Mouse (Mus musculus) adipocyte (in vitro differentiated cells): ENCODE measurements around the gene Ctbp2.
A peak's percentile ranks its signal among the peaks of the same experiment; 100 is the strongest.

Source experiments
- DNase-seq: peaks from one replicate; pipeline ENCODE4 v3.0.0-alpha.2; 2016; ENCODE audit warnings: low spot score

Gene Ctbp2

DNA sequence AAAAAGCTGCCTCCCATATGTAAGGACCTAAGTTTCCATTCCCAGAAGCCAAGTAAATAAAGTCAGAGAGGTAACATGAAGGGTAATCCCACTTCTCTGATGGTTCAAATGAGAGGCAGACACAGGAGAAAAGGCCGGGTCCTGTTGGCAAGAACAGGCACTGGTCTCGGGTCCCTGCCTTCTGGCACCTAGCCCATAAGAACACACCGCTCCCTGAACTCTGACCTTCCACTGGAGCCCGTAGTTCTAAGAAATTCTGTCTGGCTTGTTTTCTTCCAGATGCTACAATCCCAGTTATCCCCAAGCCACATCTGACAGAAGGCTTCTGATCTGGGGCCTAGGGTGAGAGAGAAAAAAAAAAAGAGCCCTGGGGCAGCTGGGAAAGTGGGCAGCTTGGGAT, 35.7 kb downstream of the Ctbp2 start:
- no peak for DNase-seq

DNA sequence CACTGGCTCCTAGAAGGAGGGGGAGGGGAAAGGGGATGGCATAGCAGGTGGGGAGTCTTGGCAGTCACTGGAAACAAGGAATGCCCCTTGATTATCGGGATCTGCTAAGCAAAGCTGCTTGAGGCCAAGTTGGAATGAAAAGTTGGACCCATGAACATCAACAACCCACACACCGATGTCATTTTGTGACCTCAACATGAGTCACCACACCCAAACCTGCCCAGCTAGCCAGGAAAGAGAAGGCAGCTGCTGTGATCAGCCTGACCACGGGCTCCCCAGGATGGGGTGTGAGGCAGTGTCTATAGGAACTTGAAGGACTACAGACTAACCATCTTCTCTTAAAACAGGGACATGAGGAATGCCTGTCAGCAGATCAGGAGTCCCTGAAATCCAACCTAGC, 38.7 kb downstream of the Ctbp2 start:
- no peak for DNase-seq

DNA sequence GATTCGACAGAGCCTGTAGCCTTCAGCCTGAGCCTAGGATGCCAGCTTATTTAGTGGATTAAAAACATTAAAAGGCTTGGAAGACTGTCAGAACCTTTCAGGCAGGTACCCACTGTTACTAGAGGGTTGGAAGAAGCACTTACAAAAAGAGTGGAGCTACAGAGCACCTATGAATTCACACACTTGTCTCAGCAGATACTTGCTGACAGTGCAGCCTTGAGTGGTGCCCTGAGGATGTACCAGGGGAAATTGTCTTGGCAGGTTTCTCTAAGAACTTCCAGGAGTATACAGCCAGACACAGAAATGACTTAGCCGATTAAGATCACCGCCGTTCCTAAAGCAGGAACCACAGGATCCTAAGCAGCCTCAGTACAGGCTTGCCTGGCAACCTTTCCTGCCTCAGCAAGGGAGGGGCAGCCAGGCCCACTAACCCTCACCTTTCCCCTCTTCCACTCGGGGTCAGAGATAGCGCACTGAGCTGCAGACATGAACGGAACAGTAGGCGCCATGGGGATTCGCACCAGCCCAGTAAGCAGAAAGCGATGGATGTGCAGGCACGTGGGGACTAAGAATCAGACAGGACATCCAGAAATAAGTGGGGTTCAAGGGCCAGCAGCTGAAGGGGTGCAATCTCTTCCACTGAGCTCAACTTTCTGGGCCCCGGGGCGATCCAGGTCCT, 40.1 kb downstream of the Ctbp2 start:
- DNase-seq: no peak

DNA sequence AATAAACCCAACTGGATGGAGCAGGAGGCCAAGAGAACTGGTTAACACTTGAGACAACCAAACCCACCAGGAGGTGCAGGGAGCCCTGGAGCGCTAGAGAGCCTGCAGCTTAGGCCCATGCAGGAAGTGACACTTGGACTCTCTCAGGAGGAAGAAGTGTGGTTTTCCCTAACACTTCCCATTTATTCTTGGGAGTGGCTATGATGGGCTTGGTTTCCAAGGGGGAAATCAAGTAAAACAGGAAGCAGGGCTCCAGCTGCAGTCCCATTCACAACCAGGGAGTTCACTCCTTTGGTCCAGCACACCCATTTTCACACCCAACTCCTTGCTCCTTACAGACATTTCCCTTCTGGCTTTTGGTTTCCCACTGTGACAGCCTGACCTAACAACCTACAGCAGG, 45.2 kb downstream of the Ctbp2 start:
- no peak for DNase-seq

DNA sequence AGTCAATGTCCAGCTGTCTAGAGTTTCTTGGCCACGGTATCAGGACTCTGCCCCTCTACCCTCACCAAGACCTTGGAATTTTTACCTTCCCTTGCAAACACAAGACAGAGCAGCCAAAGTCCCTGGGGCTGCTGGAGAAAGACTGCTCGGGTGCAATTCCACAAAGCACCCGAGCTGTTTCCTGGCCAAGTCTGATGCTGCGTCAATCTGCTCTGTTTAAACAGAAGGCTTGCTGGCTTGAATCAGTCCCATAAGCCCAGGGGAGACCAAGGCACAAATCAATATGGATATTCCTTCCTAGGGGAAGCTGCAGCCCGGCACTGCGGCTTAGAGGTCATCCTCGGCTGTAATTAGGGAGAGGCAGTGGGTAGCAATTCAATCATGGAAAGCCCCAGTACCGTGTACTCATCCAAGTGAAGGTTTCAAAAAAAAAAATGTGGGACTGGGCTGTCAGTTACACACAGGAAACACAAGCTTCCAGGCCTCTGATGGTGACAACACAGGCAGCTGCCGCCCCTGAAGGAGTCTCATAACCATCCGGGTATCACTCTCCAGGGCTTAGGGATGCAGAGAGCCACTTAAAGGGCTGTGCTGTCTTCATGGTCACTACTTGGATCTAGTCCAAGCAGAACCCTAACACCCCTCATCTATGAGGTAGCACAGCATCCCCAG, 49.6 kb downstream of the Ctbp2 start:
- no peak for DNase-seq

DNA sequence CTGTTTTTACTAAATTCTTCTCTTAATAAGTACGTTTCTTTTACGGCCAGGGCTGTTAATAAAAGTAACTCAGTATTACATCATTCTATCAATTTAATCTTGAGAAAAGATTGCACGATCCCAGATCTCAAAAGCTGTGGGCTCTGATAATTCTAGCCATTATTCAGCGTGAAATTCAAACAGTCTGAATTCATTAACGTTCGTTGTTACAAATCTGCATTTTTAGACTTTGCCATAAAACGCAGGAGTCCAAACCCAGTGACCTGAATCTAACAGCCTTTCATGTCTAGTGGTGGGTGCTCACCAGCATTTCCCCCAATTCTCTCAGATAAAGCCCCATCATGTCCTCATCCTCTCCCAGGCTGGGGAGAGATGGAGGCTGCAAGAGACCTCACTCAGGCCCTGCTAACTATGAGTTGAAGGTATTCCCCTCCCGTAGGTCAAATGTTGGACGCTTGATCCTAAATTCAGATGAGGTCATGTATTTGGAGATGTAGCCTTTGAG, 51.0 kb downstream of the Ctbp2 start:
- DNase-seq: no peak

DNA sequence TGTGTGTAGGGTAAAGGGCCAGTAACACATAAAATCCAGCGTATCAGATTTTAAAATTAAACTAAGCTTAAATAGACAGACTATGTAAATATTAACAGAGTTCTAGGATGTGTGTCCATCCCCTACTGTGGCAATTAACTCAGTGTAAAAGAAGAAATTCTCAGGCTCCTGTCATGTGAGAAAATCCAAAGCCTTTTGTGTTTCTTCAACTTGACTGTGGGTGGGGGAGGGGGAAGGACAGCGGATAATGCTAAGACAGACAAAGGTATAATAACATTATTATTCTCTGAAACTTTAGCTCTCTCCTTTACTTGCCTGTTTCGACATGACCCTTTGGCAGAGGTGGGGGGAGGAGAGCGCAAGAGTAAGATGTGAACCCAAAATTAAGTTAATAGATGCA, 51.6 kb downstream of the Ctbp2 start:
- DNase-seq: no peak

DNA sequence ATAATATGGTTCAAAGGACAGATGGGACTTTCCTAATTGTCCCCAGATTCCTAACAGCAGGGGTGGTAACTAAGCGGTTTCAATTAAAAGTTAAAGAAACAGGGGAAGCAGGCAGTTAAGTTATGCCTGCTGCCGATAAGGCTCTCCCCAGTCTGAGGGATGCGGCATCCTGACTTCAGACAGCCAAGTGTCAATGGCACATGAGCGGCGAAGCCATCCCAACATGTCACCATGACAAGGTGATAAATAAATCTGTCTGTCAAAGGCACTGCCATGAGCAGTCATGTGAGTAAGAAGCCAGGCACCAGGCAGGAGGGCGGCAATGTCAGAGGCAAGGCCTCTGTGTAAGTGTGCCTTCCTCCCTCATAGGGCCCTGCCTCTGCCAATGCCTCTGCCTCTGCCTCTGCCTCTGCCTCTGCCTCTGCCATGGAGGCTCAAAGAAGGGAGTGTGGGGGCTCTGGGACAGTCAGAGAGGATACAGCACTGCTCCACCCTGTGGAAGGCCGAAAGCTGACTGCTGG, 56.8 kb downstream of the Ctbp2 start:
- no peak for DNase-seq

DNA sequence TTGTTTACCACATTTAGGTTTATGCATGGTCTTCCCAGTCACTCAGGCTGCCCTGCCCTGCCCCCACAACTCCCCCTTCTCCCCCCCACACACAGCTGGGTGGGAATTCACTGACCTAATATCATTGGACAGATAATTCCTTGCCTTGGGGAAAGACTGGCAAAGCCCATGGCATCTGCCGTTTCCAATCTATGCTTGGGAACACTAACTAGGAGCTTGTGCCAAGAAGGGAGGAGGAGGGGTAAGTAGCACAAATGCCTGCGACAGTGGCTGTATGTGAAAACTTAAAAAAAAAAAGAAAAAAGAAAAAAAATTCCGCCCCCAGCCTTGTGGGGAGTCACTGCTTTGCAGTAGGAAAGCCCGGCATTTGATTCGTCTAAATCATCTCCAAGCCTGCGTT, 57.4 kb downstream of the Ctbp2 start:
- peak; percentile 60 for DNase-seq

DNA sequence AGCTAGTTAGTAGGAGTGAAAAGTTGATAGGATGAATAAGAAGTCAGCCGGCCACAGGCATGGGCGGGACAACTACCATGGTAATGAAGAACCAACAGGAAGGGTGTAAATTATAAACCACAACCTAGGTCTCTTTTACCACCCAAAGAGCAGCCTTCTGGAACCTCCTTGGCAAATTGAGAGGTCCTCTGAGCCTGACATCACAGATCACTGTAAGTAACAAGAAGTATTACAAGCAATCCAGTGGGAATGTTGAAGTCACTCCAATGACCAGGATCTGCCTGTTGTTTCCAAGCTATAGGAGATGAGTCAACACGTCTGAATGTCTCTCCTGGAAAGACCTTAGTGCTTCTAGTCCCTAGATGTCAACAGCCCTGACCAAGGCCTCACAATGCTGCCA, 62.1 kb downstream of the Ctbp2 start:
- no peak for DNase-seq

DNA sequence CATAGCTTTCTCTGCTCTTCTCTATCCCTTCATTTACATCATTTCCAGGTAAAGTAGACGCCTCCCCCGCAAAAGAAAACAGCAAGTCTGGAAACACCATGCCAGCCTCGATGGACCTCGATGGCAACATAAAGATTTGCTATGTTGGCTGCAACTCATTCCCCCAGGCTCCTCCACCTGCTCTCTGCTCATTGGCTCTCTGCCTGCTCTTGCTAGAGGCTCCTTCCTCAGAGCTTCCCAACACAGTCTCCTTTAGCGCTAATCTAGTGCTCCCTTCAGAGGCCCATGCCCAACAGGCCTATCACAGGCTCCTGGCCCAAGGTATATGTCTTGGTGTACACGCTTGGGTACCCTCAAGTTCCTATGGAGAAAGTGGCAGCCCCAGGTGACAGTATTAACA, 64.0 kb downstream of the Ctbp2 start:
- DNase-seq: no peak

DNA sequence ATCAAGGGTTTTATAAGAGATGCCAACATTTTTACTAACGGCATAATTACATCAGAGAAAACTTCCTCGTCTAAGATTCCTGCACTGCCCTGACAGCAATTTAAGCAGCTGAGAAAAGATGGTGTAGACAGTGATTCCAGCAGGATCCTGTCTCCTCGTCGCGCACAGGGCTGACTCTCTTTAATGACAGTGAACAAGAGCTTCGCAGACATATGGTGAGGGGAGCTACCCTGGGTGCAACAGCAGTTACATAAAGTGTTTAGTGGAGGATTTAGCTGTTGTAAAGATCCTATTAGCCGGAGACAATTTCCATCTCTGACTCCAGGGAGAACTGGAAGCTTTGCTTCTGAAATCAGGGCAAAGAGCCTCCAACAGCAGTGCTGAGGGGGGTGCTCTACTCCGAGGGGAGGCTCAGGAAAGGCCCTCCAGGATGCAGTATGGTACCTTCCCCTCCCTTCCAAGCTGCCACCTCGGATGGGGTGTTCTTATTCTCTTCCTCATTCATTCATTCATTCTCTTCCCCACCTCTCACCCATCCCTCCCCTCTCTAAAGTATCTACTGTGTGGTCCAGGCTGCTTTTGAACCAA, 64.5 kb downstream of the Ctbp2 start:
- no peak for DNase-seq

DNA sequence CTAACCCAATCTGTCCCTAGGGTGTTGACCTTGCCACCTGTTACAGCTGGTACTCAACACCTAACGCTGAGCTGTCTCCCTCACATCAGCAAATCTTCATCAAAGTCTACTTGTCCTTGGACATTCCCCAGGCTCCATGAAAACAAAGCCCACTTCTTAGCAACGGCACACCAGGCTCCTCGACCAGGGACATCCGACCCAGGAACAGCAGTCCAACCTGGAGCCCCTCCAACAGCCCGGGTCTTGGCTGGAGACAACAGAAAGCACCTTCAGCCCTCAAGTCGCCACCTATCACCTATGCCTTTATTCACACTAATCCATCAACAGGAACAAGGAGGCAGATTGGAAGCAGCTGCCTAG, 65.0 kb downstream of the Ctbp2 start:
- no peak for DNase-seq

DNA sequence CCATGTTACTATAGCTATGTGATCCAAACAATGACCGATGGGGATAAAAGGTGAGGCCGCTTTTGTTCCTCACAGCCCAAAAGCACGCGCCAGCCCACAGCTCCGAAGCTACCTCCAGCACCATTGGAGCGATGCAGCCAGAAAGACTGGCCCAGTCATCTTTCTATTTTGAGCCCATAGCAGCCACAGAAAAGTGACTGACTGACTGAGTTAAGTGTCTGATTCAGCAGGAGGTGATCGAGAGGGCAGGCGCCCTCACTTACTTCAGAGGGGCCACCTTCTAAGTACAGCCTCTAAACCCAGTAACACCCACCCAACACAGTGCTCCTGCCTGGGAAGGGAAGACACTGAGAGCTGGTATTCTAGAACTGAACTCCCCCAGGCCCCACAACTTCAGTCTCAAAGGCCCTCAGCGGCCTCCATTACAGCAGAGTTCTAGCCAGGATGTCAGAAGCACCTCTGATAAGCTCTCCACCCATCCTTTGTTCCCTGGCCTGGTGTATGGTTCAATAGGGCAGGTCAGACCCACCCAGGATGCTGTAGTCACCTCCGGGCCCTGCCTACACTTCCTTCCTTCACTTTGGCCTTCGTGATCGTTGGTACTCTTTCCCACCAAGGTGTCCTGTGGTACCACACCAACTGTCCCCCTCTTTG, 65.5 kb downstream of the Ctbp2 start:
- no peak for DNase-seq

DNA sequence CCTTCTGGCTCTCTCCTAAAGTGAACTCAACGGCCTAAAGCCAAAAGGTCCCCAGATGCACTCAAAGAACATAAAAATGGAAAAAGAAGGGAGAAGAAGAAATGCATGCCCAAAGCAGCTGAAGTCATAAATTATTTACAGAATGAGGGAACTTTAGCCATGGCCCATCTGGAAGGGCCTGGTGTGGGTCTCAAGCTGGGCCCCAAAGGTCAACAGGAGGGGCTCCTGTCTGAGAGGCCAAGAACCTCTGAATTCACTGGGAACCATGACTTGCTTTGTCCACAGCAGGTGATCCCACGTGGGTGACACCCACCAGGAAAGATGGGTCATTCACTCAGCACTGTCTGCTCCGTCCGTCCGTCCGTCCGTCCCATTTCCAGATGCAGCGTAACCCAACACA, 67.2 kb downstream of the Ctbp2 start:
- DNase-seq: no peak

DNA sequence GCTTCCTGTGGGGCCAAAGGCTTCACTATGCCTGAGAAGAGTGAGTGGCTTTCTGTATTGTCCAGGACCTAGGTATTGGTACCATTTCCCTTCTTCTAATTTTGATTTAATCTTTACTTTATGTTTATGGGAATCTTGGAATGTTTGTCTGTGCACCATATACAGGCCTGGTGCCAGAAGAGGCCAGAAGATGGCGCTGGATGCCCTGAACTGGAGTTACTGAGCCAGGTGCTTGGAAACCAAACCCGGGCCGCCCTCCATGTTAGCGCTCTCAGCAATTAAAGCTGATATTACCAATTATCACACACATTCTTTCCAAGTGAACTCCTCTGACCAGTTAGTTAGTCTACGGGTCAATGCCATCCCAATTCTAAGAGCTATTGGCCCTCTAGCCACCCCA, 69.7 kb downstream of the Ctbp2 start:
- no peak for DNase-seq

DNA sequence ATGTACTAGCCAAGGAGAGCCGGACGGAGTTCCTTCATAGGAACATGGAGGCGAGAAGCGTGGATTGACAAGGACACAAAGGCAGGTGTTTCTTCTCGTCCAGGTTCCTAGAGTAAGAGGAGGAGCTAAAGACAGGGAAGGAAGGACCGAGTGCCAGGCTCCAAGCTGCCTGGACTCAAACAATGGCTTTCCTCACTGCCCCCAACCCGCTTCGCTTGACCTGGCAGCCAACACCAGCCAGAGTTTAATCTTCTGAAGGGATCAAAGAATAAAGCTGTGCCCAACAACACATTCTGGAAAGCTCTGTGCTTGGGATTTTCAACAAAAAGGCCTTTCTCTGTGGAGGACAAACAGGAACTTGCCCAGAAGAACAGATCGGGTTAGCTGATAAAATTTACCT, 70.4 kb downstream of the Ctbp2 start:
- no peak for DNase-seq

DNA sequence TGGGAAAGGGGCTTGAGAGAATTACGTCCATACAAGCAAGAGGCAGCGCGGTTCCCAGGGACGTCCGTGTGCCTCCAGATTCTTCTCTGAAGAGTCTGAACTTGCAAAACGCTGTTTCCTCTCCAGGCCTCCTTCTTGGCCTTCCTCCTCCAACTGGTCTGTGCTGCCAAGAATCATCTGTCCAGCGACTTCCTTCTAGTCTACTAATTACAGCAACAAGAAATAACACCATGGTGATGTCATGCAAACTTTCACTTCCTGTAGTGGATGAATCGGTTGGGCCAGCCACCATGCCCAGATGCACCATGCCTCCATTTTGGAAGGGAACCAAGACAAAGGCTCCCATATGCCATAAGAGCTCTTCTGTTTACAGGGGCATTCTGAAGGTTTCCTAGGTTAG, 71.3 kb downstream of the Ctbp2 start:
- peak; percentile 67 for DNase-seq

DNA sequence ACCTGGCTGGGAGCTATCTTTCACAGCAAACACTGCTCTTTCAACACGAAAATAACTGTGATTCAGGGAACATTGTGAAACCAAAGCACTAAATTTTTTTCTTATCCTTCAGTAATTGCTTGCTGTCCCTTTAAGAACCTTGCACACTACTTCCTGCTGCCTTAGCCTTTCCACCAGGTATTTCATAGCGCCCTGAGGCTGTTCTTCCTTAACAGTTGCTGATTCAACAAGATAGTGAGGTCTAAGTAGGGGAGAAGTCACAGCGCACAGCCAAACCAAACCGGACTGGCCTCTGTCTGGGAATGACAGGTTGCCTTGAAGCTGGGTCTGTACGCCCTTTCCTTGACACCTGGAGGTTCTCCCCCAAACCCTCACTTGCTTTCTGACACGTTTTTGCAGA, 73.5 kb downstream of the Ctbp2 start:
- DNase-seq: no peak

DNA sequence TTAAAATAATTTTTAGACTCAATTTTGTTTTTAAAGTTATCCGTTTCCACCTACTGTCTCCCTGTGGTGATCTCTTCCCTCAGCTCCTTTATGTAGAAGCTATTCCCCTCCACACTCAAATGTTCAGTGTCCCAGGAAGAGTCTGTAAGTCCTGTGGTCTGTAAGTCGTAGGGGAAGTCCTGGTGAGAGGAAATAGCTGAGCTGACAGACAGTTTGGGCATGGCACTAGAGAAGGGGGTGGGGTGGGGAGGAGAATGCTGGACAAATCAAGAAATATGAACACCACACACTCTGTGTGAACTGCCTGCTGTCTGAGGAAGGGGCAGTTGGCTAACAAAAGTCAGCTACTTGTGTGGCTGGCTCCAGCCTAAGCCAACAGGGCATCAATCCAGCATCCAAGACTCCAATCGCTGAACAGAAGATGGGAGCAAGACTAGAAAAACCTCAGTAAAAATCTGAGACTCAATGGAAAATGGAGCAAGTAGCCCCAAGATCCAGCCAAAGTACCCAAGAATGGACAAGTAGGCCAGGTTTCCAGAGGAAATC, 76.0 kb downstream of the Ctbp2 start:
- DNase-seq: no peak

DNA sequence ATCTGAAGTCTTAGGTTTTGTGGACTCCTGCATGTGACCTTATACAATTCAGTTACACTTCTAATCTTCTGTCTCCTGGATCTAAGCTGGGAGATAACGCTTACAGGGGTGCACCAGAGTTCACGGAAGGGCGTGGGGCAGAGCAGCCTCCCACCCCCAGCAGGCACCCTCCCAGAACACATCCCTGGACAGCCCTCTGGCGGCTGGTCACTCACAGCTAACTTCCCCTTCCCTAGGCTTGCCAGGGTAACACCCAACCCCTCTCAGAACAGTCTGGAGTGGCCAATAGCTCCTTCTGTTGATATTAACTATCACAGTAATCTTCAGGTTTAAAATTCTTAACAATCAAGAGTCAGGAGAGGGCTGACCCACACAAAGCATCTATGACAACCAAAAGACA, 76.9 kb downstream of the Ctbp2 start:
- DNase-seq: no peak

DNA sequence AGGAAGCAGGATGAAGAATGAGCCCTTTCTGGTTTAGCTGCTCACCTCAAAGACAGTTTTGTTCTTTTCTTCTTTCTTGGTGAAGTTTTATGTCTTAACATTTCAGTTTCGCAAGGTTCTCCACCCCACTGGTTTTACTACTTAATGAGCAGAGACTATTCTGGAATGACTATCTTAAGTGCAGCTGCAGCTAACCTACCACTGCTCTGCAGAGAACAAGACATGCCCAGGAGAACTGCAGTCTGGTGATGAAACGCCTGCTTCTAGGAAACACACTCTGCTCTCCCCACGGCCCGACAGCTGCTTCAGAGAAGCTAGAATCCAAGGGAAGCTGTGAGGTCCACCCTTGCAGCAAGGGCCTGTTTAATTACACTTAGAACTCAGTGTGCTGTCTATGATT, 79.4 kb downstream of the Ctbp2 start:
- DNase-seq: no peak

DNA sequence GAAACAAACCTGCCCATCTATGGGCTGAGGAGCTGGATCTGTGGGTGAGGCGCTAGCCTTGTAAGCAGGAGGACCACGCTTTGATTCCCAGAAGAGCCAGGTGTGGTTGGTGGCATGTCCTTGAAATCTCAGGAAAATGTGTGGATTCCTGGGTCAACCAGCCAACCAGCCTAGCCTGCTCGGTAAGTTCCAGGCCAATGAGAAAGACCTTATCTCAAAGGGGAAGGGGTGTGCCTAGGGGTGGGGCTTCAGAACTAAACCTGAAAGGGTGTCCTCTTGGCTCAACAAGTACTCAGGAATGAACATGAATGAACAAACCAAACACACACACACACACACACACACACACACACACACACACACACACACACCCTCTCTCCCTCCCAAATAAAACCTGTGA, 82.4 kb downstream of the Ctbp2 start:
- no peak for DNase-seq
